Mouse (Mus musculus): ENCODE measurements at regions not wholly inside any gene's neighbourhood (a gene's known extent, or its start where the extent isn't known, plus 50 kb on each side); places are given as distances from the start of the nearest gene placed in this dataset.

GRCm38 (mm10) chr7:124455659-124456058 is 473.0 kb downstream of the Hs3st4 start:
- ATAC-seq (replicated peaks; ENCODE audit: low FRiP score, low TSS enrichment, poor library complexity, severe bottlenecking) = no peak

- ATAC-seq (replicated peaks; ENCODE audit: low FRiP score, low TSS enrichment, poor library complexity, severe bottlenecking) = no peak
Observed at GRCm38 (mm10) chr7:124487326-124487725, 504.7 kb downstream of the Hs3st4 start.

GRCm38 (mm10) chr7:124491109-124491793 is 508.6 kb downstream of the Hs3st4 start:
- ATAC-seq (replicated peaks; ENCODE audit: low FRiP score, low TSS enrichment, poor library complexity, severe bottlenecking) = no peak

GRCm38 (mm10) chr7:124491851-124492390 is 509.3 kb downstream of the Hs3st4 start:
- no peak for ATAC-seq (replicated peaks; ENCODE audit: low FRiP score, low TSS enrichment, poor library complexity, severe bottlenecking)

- no peak for ATAC-seq (replicated peaks; ENCODE audit: low FRiP score, low TSS enrichment, poor library complexity, severe bottlenecking)
Observed at GRCm38 (mm10) chr7:124500636-124501035, 518.0 kb downstream of the Hs3st4 start.

- no peak for ATAC-seq (replicated peaks; ENCODE audit: low FRiP score, low TSS enrichment, poor library complexity, severe bottlenecking)
Observed at GRCm38 (mm10) chr7:124502760-124503159, 520.1 kb downstream of the Hs3st4 start.

- ATAC-seq (replicated peaks; ENCODE audit: low FRiP score, low TSS enrichment, poor library complexity, severe bottlenecking) = no peak
Observed at GRCm38 (mm10) chr7:124549038-124549437, 566.4 kb downstream of the Hs3st4 start.

GRCm38 (mm10) chr7:124557213-124557612 is 574.5 kb downstream of the Hs3st4 start:
- ATAC-seq (replicated peaks; ENCODE audit: low FRiP score, low TSS enrichment, poor library complexity, severe bottlenecking) = no peak

GRCm38 (mm10) chr7:124570804-124571203 is 588.1 kb downstream of the Hs3st4 start:
- ATAC-seq (replicated peaks; ENCODE audit: low FRiP score, low TSS enrichment, poor library complexity, severe bottlenecking) = no peak

GRCm38 (mm10) chr7:124573666-124574065 is 591.0 kb downstream of the Hs3st4 start:
- no peak for ATAC-seq (replicated peaks; ENCODE audit: low FRiP score, low TSS enrichment, poor library complexity, severe bottlenecking)

GRCm38 (mm10) chr7:124581342-124581741 is 598.7 kb downstream of the Hs3st4 start:
- no peak for ATAC-seq (replicated peaks; ENCODE audit: low FRiP score, low TSS enrichment, poor library complexity, severe bottlenecking)

- no peak for ATAC-seq (replicated peaks; ENCODE audit: low FRiP score, low TSS enrichment, poor library complexity, severe bottlenecking)
Observed at GRCm38 (mm10) chr7:124585296-124585695, 602.6 kb downstream of the Hs3st4 start.

GRCm38 (mm10) chr7:124591369-124591768 is 608.7 kb downstream of the Hs3st4 start:
- ATAC-seq (replicated peaks; ENCODE audit: low FRiP score, low TSS enrichment, poor library complexity, severe bottlenecking) = no peak

- no peak for ATAC-seq (replicated peaks; ENCODE audit: low FRiP score, low TSS enrichment, poor library complexity, severe bottlenecking)
Observed at GRCm38 (mm10) chr7:124593462-124593861, 610.8 kb downstream of the Hs3st4 start.

GRCm38 (mm10) chr7:124600767-124601166 is 618.1 kb downstream of the Hs3st4 start:
- no peak for ATAC-seq (replicated peaks; ENCODE audit: low FRiP score, low TSS enrichment, poor library complexity, severe bottlenecking)

- no peak for ATAC-seq (replicated peaks; ENCODE audit: low FRiP score, low TSS enrichment, poor library complexity, severe bottlenecking)
Observed at GRCm38 (mm10) chr7:124604581-124604980, 621.9 kb downstream of the Hs3st4 start.

- ATAC-seq (replicated peaks; ENCODE audit: low FRiP score, low TSS enrichment, poor library complexity, severe bottlenecking) = no peak
Observed at GRCm38 (mm10) chr7:124605978-124606377, 623.3 kb downstream of the Hs3st4 start.

- ATAC-seq (replicated peaks; ENCODE audit: low FRiP score, low TSS enrichment, poor library complexity, severe bottlenecking) = no peak
Observed at GRCm38 (mm10) chr7:124607061-124607460, 624.4 kb downstream of the Hs3st4 start.

GRCm38 (mm10) chr7:124610437-124610836 is 627.8 kb downstream of the Hs3st4 start:
- no peak for ATAC-seq (replicated peaks; ENCODE audit: low FRiP score, low TSS enrichment, poor library complexity, severe bottlenecking)

- no peak for ATAC-seq (replicated peaks; ENCODE audit: low FRiP score, low TSS enrichment, poor library complexity, severe bottlenecking)
Observed at GRCm38 (mm10) chr7:124647131-124647530, 664.5 kb downstream of the Hs3st4 start.

GRCm38 (mm10) chr7:124667180-124667968 is 684.7 kb downstream of the Hs3st4 start:
- ATAC-seq (replicated peaks; ENCODE audit: low FRiP score, low TSS enrichment, poor library complexity, severe bottlenecking) = no peak
